In the genomic region with DNA sequence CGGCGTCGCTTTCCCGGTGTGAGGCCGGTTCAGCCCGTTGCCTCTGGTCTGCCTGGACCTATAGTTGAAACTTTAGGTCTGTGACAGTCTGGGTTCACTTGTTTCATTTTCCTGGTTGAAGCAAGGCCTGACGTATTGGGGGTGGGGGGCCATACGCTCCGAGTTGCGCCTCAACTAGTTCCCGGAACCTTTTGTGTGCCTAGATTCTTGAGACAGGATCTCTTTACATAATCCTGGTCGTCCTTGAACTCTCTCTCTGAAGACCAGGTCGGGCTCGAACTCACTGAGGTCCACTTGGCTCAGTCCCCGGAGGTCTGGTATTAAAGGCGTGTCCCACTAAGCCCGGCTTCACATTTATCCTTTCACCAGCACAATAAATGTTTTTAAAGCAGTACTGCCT, we compare ENCODE assay signal across 7 mouse cellular contexts. TPM values are rescaled to one million over a fixed set of nuclear protein-coding genes. Genes with fewer than 3 reads are reported as not detected.
A peak's percentile ranks its signal among the peaks of the same experiment; 100 is the strongest.
DNase-seq lines count a peak whose midpoint lies in the region; ATAC-seq and TF ChIP-seq lines count a peak whose summit lies in the region.

No protein-coding gene starts in this region.

- DNase-seq in lung, embryonic 14.5 days, result no peak
- DNase-seq in lung, postnatal 14 days, result no peak
- no peak for DNase-seq in adrenal gland, adult 8-10 months
- no peak for DNase-seq in urinary bladder, adult 2 months (ENCODE audit: low spot score)

- H3K4me2 ChIP-seq in lung, embryonic 14.5 days, result peak overlapping the region; percentile 58
- H3K4me2 ChIP-seq in embryonic facial prominence, embryonic 12.5 days (replicated peaks), result peak overlapping the region; percentile 83
- peak overlapping the region; percentile 64 for H3K4me2 ChIP-seq in intestine, embryonic 16.5 days (ENCODE audit: low read depth, low read length)

- TF ChIP-seq POLR2A in olfactory bulb, adult 2 months (IDR thresholded peaks at IDR 0.05; ENCODE audit: insufficient read depth, low read depth, low read length), result no peak

- peak overlapping the region; percentile 82 for H3K9ac ChIP-seq in lung, embryonic 14.5 days
- peak overlapping the region; percentile 77 for H3K9ac ChIP-seq in embryonic facial prominence, embryonic 12.5 days
- H3K9ac ChIP-seq in intestine, embryonic 16.5 days (ENCODE audit: low read depth, low read length), result peak overlapping the region; percentile 94

- no peak for TF ChIP-seq CTCF in lung, embryonic 14.5 days (IDR thresholded peaks at IDR 0.05; ENCODE audit: low read depth)
- TF ChIP-seq CTCF in olfactory bulb, adult 2 months (IDR thresholded peaks at IDR 0.05; ENCODE audit: insufficient read depth, low read depth, low read length), result no peak

- peaks cover 17% of the 10 kb centered on the region for H3K36me3 ChIP-seq in lung, embryonic 14.5 days (ENCODE audit: insufficient read depth)
- peaks cover 16% of the 10 kb centered on the region for H3K36me3 ChIP-seq in embryonic facial prominence, embryonic 12.5 days
- peaks cover 10% of the 10 kb centered on the region for H3K36me3 ChIP-seq in intestine, embryonic 16.5 days (ENCODE audit: control insufficient read depth, insufficient read depth, low read length)

- H3K4me1 ChIP-seq in lung, embryonic 14.5 days (ENCODE audit: insufficient read depth), result peaks cover 8% of the 10 kb centered on the region
- H3K4me1 ChIP-seq in embryonic facial prominence, embryonic 12.5 days, result peaks cover 15% of the 10 kb centered on the region
- H3K4me1 ChIP-seq in intestine, embryonic 16.5 days (ENCODE audit: control insufficient read depth, insufficient read depth, low read length), result peaks cover 12% of the 10 kb centered on the region
- H3K4me1 ChIP-seq in olfactory bulb, adult 2 months (ENCODE audit: control insufficient read depth, insufficient read depth, low read length), result no peaks in the 10 kb centered on the region

- WGBS in lung, embryonic 14.5 days, result 1% methylated on average over 17 of the region's 17 CpGs
- under 1% methylated on average over 17 of the region's 17 CpGs for WGBS in embryonic facial prominence, embryonic 12.5 days
- under 1% methylated on average over 17 of the region's 17 CpGs for whole genome bisulfite sequencing in intestine, embryonic 16.5 days
- WGBS in olfactory bulb, adult 2 months, result under 1% methylated on average over 17 of the region's 17 CpGs

- H3K9me3 ChIP-seq in lung, embryonic 14.5 days (ENCODE audit: low read depth, low read length), result no peaks in the 10 kb centered on the region
- H3K9me3 ChIP-seq in embryonic facial prominence, embryonic 12.5 days, result no peaks in the 10 kb centered on the region
- H3K9me3 ChIP-seq in intestine, embryonic 16.5 days (ENCODE audit: control insufficient read depth, low read length), result no peaks in the 10 kb centered on the region

- no peak for ATAC-seq in lung, embryonic 14.5 days (ENCODE audit: insufficient read depth)
- no peak for ATAC-seq in embryonic facial prominence, embryonic 12.5 days (ENCODE audit: insufficient number of reproducible peaks, insufficient read depth, low FRiP score, low TSS enrichment)
- no peak for ATAC-seq in intestine, embryonic 16.5 days

- H3K4me3 ChIP-seq in lung, embryonic 14.5 days (ENCODE audit: low read depth, low read length), result peak overlapping the region; percentile 74
- peak overlapping the region; percentile 68 for H3K4me3 ChIP-seq in embryonic facial prominence, embryonic 12.5 days
- H3K4me3 ChIP-seq in intestine, embryonic 16.5 days (ENCODE audit: low read length), result peak overlapping the region; percentile 97
- peak overlapping the region; percentile 57 for H3K4me3 ChIP-seq in olfactory bulb, adult 2 months (ENCODE audit: insufficient read depth, low read depth, low read length)

- peak overlapping the region; percentile 92 for H3K27ac ChIP-seq in lung, embryonic 14.5 days (ENCODE audit: low read depth)
- peak overlapping the region; percentile 89 for H3K27ac ChIP-seq in embryonic facial prominence, embryonic 12.5 days
- peak overlapping the region; percentile 93 for H3K27ac ChIP-seq in intestine, embryonic 16.5 days (ENCODE audit: low read length)
- H3K27ac ChIP-seq in olfactory bulb, adult 2 months (ENCODE audit: insufficient read depth, low read depth, low read length), result no peak overlapping the region

- H3K27me3 ChIP-seq in lung, embryonic 14.5 days (ENCODE audit: insufficient read depth, low read length), result no peaks in the 10 kb centered on the region
- H3K27me3 ChIP-seq in embryonic facial prominence, embryonic 12.5 days, result no peaks in the 10 kb centered on the region
- no peaks in the 10 kb centered on the region for H3K27me3 ChIP-seq in intestine, embryonic 16.5 days (replicated peaks; ENCODE audit: control insufficient read depth, insufficient read depth, low read length)

RNA-seq across cellular contexts. Expression of gene Ddx39, which starts 0.8 kb away (rescaled TPM):
- 184 and 199 TPM in 2 replicates for polyA plus RNA-seq in lung, embryonic 14.5 days (2014; fragmentation: Nextera tagmentation; extraction: Ambion mirVana)
- polyA plus RNA-seq in embryonic facial prominence, embryonic 12.5 days (2016; fragmentation: Nextera tagmentation; extraction: Ambion mirVana), result 147 and 152 TPM in 2 replicates
- polyA plus RNA-seq in intestine, embryonic 16.5 days (2015; fragmentation: Nextera tagmentation; extraction: Ambion mirVana), result 204 and 224 TPM in 2 replicates
- polyA plus RNA-seq in olfactory bulb, adult 2 months (2012; ENCODE audit: insufficient read depth, insufficient read length, low replicate concordance, missing spikeins), result not detected in 2 replicates
- 10 to 100 TPM; 15.4 to 28.6 (median 20.7) TPM for total RNA-seq in adrenal gland, adult 8-10 months (2022)
- 24.8 and 36.4 TPM in 2 replicates for polyA plus RNA-seq in urinary bladder, adult 2 months (2012; rRNA removed)

RNA-seq across cellular contexts. Expression of gene Pkn1, which starts 16.8 kb away (rescaled TPM):
- 35.8 and 37.7 TPM in 2 replicates for polyA plus RNA-seq in lung, embryonic 14.5 days (2014; fragmentation: Nextera tagmentation; extraction: Ambion mirVana)
- 35.1 and 36.1 TPM in 2 replicates for polyA plus RNA-seq in embryonic facial prominence, embryonic 12.5 days (2016; fragmentation: Nextera tagmentation; extraction: Ambion mirVana)
- 19.9 and 29.6 TPM in 2 replicates for polyA plus RNA-seq in intestine, embryonic 16.5 days (2015; fragmentation: Nextera tagmentation; extraction: Ambion mirVana)
- polyA plus RNA-seq in olfactory bulb, adult 2 months (2012; ENCODE audit: insufficient read depth, insufficient read length, low replicate concordance, missing spikeins), result not detected in 2 replicates
- total RNA-seq in adrenal gland, adult 8-10 months (2022), result 100 to 1,000 TPM; 108 to 141 (median 123) TPM
- 39.0 and 43.3 TPM in 2 replicates for polyA plus RNA-seq in urinary bladder, adult 2 months (2012; rRNA removed)

RNA-seq across cellular contexts. Expression of gene Adgre5, which starts 25.4 kb away (rescaled TPM):
- 56.9 and 57.0 TPM in 2 replicates for polyA plus RNA-seq in lung, embryonic 14.5 days (2014; fragmentation: Nextera tagmentation; extraction: Ambion mirVana)
- 24.7 and 26.0 TPM in 2 replicates for polyA plus RNA-seq in embryonic facial prominence, embryonic 12.5 days (2016; fragmentation: Nextera tagmentation; extraction: Ambion mirVana)
- 39.5 TPM in 2 replicates for polyA plus RNA-seq in intestine, embryonic 16.5 days (2015; fragmentation: Nextera tagmentation; extraction: Ambion mirVana)
- not detected in 2 replicates for polyA plus RNA-seq in olfactory bulb, adult 2 months (2012; ENCODE audit: insufficient read depth, insufficient read length, low replicate concordance, missing spikeins)
- total RNA-seq in adrenal gland, adult 8-10 months (2022), result 10 to 100 TPM; 21.8 to 45.5 (median 35.2) TPM
- 119 and 129 TPM in 2 replicates for polyA plus RNA-seq in urinary bladder, adult 2 months (2012; rRNA removed)

RNA-seq across cellular contexts. Expression of gene Ptger1, which starts 49.3 kb away (rescaled TPM):
- polyA plus RNA-seq in lung, embryonic 14.5 days (2014; fragmentation: Nextera tagmentation; extraction: Ambion mirVana), result 0.89 and 0.95 TPM in 2 replicates
- polyA plus RNA-seq in embryonic facial prominence, embryonic 12.5 days (2016; fragmentation: Nextera tagmentation; extraction: Ambion mirVana), result 0.87 and 1.1 TPM in 2 replicates
- 1.2 and 1.5 TPM in 2 replicates for polyA plus RNA-seq in intestine, embryonic 16.5 days (2015; fragmentation: Nextera tagmentation; extraction: Ambion mirVana)
- polyA plus RNA-seq in olfactory bulb, adult 2 months (2012; ENCODE audit: insufficient read depth, insufficient read length, low replicate concordance, missing spikeins), result not detected in 2 replicates
- total RNA-seq in adrenal gland, adult 8-10 months (2022), result 1 to 10 TPM in 2 of 4 experiments, under 1 TPM in 2; 0.77 to 1.4 (median 1.1) TPM
- 4.9 and 5.5 TPM in 2 replicates for polyA plus RNA-seq in urinary bladder, adult 2 months (2012; rRNA removed)
